Mouse (Mus musculus) thymus, postnatal 4 days (tissue): ENCODE measurements around the gene Ciao2a.

ENCODE experiments used
- DNase-seq: peaks from one replicate; pipeline ENCODE4 v3.0.0; 2021

Ciao2a gene

DNA sequence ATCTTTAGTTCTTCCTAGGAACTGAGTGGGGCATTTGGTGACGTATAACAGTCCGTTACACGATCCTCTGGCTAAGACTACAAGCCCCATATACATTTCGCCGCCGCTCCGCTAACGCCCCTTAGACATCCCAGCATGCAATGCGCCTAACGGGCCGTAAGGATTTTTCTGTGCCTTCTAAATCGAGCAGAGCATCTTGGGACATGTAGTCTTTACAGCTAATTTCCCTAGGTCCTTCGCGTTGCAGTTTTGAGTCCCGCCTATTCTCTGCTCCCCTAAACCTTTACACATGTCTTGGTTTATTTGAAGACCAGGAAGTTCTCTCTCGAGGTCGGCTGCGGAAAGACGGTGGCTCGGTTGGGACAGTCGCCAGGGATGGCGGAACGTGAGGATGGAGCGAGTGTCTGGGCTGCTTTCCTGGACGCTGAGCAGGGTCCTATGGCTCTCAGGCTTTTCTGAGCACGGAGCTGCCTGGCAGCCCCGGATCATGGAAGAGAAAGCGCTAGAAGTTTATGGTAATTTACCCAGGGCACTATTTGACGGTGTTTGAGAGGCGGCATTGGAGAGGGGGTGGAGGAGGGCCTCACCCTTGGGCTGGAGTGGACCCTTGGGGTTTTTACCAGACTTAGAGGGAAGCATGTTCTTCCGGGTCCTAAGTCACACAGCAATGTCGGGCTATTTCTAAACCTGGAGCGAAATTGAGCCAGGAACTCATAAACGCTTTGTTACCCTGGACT is at the start of gene Ciao2a, which contains the start of gene Snx1:
Gene Ciao2a (plus strand): TSS at position 156 of the 737 bp plus-strand sequence.
Gene Snx1 (minus strand): TSS at position 132 of the 737 bp plus-strand sequence.
- peak; percentile 94 for DNase-seq

DNA sequence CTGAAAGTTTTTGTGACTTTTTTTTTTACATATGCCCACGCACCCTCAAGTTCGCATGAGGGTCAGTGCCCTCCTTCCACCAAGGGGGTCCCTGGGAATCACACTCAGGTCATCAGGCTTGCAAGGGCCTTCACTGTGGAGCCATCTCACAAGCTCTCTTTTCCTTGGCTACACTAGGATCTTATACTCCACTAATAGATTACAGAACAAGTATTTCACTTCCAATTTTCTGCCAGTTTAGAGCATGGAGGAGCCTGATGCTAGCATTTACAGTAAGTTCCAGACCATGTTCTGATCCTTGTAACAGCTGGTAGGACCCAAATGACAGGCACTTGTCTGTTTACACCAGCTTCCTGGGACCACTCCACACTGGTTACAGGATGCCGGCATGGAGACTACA is 48.3 kb upstream of the Ciao2a start:
- DNase-seq: no peak

DNA sequence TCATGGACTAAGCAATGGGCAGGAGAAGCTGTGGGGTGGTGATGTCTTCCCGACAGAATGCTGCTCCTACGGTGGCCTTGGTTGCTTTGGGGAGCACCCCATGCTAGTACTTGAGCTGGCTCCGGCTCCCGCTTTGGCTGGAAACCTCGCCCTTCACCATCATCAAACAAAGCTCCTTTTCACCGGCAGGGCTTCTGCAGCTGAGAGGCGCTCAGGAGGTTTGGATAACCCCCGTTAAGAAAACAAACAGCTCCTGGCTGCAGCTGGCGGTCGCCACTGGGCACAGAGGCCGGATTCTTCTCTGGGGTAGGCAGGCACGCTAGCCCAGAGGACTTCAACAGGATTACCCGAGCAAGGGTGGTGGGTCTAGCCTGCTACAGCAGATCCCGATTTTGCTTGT is 47.9 kb upstream of the Ciao2a start:
- DNase-seq: no peak

DNA sequence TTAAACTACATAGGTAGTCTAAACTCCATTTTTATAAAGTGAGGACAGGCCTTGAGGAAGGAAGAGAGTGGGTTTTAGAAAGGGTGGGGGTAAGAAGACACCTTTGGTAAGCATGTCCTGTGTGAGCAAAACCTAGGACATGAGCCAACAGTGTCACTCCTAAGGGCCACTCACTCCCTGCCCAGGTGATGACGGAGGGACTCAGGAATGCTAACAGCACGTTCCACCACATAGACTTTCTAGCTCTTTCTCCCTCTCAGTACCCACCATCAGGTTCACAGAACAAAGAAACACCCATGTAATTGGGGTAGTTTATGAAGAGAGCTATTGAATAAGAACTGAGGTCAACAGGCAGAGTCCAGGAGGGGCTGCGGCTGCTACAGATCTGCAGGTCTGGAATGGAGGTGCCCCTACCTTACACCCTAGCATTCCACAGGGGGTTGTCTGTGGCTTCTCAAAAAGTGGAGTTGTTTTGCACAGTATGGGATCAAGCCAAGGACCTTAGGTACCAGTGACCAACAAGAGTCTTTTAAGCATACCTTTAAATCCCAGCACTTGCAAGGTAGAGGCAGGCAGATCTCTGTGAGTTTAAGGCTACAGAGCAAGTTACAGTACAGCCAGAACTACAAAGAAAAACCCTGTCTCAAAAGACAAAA is 45.5 kb upstream of the Ciao2a start:
- no peak for DNase-seq

DNA sequence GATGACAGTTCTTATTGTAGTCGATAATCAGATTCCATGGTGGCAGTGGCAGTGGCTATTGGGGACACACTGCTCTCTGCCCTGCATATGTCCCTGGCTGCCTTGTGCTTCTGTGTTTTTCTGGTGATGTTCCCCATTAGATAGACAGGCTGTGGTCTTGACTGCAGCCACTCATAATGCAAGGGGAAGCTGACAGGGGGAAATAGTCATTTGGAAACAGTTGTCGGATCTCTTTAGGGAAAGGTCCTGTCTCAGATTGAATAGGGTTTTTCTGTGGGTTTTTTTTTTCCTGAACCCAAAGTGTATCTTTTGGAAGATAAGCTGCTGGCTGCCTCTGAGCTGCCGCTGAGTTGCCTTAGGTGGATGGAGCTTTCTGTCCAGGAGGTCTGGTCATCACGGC is 44.4 kb upstream of the Ciao2a start:
- DNase-seq: no peak

DNA sequence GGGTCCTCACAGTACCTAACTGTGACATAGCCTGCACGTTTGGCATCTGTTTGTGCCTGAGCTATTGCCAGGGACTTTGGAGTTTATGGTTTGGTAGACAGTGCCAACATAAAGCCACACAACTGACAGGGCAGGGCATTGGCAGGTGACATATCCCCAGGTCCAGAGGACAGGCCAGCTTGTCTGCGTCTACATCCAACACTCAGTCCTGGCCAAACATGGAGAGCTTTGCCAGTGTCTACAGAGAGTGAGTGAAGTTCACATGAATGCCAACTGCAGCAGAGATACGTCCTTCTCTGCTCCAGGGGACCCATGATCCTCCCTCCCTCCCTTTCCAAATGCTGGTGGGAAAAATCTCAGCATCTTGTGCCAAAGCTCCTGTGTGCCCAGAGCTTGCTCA is 42.2 kb upstream of the Ciao2a start:
- DNase-seq: no peak

DNA sequence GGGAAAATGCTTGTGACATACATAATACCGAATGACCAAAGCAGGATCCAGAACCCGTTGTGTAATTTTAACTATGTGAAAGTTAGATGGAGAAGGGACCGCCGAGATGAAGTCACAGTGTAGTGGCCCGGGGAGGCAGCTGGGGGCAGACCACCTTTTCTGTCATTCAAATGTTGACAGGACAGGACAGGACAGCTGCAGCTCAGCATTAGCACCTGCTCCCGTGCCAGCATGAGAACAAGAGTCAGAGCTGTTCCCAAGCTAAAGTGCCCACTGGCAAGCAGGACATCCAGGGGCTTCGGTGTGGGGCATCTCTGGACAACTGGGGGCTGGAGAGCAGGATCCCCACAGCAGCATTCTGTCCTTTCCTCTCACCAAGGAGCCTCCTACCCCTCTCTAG is 39.3 kb upstream of the Ciao2a start:
- DNase-seq: no peak

DNA sequence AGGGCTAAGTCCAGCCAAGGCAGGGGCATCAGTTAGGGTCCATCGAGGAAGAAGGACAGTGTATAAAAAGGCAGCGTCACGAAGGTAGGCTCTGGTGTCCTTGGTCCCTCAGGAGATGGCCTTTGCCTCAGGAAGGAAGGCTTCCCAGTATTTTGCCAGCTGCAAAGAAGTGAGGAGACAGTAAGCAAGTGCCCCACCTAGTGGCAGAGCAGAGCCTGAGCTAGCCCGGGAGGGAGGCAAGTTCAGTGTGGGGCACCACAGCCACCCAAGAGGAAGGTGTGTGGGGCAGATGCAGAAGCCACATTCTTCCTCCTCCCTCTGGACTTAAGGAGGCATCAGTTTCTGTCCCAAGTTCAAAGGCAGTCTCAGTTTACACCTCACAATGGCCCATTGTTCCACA is 38.0 kb upstream of the Ciao2a start:
- peak; percentile 78 for DNase-seq

DNA sequence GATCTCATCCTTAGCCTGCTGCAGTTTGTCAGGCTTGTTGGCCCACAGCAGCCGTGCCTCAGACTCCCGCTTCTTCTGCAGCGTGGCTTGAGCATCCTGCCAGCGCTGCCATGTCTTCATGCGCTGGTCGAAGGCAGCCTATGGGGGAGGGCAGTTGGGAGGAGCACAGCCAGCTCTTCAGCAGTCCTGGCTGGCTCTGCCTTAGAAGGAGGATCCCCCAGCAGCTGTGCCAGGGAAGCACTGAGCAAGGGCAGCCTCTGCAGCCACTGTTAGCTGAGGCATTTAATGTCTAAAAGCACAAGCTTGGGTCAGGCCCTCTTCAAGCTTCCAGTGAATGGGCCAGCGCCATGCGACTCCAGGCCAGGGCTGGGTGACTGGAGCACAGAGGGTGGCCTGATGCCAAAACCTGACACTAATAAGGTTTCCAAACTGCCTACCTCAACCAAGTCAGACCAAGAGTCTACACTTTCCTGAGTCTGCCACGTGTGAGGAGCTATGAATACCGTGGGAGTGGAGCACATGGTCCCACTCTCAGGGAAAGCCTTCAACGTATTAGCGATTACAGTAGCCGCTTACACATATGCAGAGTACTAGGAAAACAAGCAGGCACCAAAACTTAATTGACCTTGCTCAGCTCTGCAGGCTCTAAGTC is 35.7 kb upstream of the Ciao2a start:
- DNase-seq: no peak

DNA sequence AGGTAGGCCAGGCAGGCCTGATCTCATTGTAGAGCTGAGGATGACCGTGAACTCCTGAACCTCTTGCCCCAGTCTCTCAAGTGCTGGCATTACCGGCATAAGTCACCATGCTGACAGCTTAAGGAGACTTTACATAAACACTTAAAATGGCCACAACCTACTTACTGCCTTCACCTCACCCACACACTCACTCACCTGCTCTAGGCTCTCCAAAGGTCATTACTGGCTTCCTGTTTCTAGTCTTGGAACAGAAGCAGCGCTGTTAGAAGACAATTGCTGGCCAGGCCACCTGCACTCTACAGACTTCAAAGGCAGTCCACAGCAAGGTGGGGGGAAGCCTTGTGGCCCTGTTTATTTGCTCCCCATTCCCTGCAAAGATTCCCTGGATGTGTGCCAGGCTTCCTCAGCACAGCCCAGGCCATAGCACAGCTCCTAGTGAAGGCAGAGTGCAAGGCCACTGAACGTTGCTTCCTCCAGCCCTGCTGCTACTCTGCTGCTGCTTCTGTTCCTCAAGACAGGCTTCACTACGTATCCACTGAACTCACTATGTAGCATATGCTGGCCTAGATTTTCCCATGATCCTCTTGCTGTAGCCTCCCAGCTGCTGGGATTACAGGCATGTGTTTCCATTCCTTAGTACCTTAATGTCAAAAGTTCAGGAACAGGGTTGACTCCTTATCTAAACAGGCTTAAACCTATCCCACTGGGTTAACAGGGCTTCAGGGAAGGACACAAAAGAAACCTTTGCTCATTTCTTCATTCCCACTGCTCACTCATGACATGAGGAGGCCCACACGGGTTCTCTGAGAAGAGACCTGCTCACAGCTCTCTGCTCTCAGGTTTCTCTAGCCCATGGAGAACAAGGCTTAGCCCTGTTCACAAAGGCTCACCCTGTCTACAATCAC is 34.8 kb upstream of the Ciao2a start:
- peak; percentile 17 for DNase-seq

DNA sequence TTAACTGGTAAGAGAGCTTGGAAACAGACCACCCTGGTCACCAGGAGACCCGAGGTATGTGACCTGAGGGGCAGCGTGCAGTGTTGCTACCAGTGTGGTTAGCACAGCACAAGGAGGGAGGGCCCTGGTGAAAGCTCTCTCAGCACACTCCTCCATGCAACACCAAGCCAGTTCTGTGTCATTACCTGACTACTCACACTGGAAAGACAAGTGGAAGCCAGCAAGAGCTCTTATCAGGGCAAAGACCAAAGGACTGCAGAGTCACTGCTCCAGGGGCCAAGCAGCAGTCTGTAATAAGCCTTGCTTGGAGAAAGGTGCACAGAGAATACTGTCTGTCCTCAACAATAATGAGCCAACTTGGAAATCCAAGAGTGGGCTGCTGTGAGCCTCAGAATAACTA is 33.7 kb upstream of the Ciao2a start:
- DNase-seq: no peak

DNA sequence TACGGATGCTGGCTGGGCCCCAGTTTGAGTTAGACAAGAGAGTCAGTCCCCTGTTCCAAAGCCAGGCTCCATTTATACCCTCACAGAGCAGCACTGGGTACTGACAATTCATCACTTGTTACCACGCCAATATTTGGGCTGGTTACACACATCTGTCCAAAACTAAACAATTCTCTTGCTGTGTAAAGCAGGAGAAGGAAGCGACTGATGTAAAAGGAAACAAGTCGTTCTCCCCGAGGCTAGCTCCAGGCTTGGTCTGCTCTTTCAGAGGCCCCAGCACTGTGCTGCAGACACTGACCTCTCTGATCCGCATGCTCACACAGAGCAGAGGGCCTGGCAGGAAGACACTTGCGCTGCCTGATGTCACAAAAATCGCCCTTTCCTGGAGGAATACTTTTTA is 24.8 kb upstream of the Ciao2a start:
- DNase-seq: no peak

DNA sequence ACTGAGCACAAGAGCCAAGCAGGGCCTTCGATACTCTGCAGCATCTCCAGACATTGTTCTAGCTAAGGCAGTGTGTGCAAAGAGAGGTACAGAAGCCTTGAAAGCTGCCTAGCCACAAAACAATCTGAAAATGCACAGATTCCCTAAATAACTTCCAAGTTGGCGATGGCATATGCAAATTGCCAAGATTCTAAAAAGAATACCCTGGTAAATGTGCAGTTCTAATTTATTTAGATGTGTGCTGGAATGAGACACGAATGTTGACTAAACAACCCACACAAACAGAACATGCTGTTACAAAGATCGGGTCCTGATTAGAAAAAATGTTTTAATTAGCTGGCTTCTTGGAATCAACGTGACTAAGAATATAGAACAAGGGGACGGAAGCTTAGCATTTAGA is 23.7 kb upstream of the Ciao2a start:
- DNase-seq: no peak

DNA sequence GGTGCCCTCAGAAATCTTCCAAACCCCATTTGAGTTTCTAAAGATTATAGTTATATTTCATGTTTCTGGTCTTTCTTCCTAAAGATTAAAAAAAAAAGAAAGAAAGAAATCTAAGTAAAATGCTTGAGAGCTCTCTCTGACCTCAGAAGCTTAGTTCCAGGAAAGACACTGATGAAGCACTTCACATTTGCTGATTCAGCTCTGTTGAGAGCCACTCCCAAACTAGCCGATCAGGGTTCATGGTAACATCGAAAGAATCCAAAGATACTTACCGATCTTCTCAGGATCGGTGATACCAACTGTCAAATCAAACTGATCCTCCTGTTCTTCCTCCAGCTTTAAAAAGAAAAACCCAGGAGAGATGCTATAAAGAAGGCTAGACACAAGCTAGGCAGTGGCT is 21.8 kb upstream of the Ciao2a start:
- DNase-seq: no peak

DNA sequence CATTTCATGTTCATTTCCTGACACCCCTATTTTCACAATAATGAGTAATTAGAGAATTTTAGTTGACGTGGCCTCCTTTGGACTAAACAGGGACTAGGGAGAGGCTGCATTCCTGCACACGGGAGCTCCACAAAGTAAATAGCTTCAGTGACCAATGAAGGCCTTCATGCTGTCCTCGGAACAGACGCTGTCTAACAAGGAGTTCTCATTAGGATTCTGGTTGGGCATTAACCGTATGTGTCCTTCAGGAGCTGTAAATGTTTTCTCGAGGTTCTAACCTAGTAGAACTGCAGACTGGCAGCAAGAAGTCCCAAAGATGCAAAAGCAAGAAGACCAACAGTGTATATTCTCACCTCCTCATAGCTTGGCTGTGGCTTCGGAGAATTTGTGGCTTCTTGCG is 21.2 kb upstream of the Ciao2a start:
- no peak for DNase-seq

DNA sequence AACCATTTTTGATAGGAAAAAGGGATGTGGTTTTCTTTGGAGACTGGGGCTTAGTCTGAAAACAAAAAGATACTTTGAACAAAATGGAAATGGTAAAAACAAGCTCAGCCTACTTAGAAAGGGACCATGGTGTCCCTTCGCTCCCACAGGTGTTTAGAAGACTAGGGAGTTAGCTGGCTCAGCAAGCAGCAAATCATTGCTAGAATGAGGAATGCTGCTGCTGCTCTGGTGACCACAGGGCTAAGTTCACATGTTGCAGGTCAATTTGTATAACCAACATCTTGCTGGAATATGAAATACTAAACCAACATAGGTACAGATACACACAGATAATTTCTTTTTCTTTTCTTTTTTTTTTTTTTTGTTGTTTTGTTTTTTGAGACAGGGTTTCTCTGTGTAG is 16.8 kb upstream of the Ciao2a start:
- no peak for DNase-seq

DNA sequence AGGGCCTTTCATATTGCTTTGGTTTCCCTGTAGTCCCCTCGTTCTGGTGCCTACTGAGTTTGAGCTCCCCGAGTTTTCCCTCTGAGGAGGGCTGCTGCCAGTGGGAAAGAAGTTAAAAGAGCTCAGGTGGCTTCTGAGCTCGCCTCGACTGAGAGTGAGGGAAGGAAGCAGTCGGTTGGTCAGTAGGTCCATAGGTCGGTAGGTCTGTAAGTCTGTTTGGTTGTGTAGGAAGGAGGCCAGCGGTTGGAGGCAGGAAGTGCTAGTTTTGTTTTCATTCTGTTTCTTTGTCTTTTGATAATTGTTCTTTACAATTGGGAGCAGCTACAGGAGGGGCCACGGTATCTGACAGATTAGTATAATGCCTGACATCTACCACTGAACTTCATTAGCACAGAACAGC is 16.3 kb upstream of the Ciao2a start:
- no peak for DNase-seq

DNA sequence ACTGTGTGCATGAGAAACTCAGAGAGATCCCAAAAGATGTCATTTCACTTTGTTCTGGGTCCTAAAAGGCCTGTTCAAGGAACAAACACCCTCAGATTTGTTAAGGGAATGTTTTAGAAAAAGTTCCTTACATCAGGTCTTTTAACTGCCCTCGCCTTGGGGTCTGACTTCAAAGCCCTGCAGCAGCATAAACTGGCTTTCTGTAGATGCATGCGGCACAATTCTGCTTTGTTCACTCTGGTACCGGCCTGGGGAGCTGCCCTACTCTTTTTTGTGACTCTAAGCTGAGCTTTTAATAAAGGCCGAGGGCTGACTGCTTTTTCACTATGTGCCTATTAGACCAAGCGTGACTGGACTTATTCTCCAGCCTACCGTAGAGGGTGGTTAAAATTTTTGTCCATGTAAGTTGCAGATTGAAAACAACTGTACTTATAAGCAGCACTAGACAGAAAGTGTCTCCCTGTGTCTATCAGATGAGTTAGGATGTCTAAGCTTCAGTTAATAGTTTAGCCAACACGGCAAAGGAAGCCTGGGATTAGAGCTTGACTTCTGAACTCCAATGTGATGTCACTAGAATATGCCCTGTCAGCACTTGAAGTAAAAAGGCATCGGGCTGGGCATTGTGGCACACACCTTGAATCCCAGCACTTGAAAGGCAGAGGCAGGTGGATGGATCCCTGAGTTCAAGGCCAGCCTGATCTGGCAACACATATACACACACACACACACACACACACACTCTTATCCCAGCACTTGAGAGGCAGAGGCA is 15.6 kb upstream of the Ciao2a start:
- DNase-seq: no peak

DNA sequence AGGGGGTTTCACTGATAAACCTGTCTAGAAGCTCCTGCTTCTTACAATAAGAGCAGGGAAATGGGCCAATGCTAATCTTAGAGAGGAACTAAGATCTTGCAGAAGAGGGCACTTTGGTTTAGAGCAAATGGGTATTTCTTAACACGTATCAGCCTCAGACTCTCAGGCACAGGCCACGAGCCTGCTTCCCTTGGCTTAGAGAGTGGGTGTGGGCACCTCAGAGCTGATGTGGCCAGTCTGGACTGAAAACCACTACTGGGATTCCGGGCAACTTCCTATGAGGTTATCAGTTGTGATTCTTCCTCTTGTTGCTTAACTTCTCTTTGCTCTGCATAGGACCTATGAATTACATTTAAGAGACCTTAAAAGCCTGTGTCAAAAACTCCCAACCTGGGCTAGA is 12.1 kb upstream of the Ciao2a start:
- no peak for DNase-seq

DNA sequence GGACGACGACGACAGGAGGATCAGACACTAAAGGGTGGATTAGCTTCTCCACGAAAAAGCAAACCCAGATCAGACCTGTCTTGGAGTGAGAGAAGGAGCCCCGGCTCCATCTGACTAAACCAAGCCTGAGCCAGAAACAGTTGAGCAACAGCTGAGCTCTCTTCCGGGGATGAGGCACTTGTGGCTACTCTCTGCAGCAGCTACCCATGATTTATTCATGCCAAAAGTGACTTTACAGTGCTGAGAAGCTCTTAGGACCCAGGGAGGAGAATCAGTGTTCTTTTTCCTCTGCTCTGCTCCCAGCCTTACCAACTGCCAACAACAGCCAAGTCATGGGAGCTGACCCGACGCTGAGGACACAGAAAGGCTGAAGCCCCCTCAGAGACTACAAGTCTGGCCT is 9.5 kb upstream of the Ciao2a start:
- no peak for DNase-seq

DNA sequence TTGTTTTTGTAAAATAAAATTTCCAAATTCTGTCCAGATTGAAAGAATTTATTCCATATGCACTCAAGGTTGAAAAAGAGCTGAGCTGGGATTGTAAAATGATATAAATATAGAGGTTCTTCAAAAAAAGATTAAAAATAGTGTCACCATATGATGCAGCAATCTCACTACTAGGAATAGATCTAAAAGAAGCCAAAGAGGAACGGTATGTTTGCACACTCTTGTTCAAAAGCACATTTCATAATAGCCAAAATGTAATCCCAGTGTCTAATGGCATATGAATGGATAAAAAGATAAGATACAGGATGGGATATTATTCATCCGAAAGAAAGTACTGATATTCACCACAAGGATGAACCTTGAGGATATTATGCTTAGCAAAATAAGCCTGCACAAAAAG is 6.9 kb upstream of the Ciao2a start:
- no peak for DNase-seq

DNA sequence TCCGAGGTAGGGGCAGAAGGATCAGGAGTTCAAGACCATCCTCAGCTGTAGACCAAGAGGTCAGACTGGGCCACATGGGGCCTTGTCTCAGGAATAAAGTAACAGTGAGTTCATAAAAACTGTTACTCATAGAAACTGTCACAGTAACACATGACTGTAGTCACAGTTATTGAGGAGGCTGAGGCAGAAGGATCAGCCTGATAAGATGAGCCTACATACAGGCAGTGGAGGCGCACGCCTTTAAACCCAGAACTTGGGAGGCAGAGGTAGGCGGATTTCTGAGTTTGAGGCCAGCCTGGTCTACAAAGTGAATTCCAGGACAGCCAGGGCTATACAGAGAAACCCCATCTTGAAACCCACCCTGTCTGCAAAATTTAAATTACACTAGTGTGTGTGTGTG is 6.3 kb upstream of the Ciao2a start:
- DNase-seq: no peak
